Mouse (Mus musculus): ENCODE results near the gene 4930548H24Rik.
"Not testable (repeated sequence)": the region's sequence is repeated elsewhere in the genome, so short reads cannot be mapped to it uniquely, and the experiment has no call there.

4930548H24Rik gene

DNA sequence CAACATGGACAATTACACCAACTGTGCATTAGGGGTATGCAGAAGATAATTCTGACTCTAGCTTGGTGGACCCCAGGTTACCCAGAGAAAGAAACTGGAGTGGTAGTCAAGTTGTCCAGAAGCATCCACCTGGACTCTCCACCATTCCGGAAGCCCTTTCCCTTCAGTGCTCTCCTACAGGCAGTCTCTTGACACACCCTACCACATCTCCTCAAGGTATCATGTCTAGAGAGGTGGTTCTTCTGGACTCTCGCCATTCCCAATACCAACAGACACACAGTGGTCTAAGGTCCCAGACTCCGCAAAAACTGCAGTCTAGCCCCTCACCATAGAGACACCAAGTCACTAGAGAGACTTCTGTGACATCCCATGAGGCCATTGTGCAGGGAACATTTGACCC is at the start of gene 4930548H24Rik:
4930548H24Rik (plus strand) TSS at position 301 of the 400 bp plus-strand sequence.
- no peak for DNase-seq (ENCODE audit: low spot score)

DNA sequence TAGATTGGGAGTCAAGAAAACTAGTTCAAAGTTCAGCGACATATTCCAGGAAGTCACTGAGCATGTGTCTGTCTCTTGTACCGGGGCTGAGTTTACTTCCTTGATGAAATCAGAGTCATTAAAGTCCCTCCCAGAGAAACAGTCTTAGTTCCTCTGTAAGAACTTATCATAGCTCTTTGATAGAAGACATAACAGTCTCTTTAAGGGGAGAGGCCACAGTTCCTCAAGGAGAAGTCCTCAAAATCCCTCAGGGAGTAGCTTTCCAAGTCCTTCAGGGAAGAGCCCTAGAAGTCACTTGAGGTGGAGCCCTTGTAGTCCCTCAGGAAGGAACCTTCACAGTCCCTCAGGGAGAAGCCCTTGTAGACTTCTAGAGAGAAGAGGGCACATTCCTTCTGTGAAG is 34.2 kb upstream of the 4930548H24Rik start:
- DNase-seq (ENCODE audit: low spot score): no peak

DNA sequence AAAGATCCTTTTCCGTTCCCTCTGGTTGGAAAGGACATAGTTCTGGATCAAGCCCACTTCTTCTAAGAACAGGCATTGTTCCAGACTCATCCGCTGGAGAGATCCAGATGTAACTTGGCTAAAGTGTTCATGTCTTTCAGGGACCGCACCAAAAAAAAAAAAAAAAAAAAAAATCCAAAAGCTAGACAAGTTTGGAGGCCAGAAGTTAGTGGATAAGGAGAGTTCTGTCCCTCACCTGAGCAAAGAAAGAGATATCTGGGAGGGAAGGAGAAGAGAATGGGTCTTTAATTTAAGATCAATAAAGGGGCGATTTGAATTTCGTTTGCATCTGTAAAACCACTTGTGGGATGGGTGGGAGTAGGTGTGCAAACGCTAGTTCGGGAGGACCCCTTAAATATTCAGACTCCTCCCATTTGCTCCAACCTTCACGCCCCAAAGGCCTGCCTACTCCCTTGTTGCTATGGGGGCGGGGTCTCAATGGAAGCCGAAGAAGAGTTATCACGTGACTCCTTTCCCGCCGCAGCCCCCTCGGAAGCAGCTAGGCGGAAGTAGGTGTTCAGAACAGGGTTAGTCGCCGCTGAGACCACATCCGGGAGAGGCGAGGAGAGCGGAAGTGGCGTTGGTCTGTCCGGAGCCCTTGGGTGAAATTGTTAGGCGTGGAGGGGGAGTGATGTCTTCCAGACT is 33.5 kb upstream of the 4930548H24Rik start, which contains the start of gene Zfp512:
Zfp512 (plus strand) TSS at position 554 of the 684 bp plus-strand sequence.
- DNase-seq (ENCODE audit: low spot score): peak; percentile 83

DNA sequence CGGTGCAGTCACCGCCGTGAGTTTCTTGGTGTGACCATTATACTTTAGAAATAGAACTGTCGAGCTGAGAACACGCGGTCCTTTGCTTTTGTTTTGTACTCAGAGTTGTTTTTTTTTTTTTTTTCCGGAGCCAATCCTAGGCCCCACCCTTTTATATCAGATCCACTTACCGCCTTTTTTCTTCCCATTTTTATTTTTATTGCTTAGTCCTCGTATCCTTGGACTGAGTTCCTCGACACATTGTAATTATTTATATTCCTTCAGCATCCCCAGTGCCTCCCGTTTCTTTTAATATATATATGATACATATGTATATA is 33.0 kb upstream of the 4930548H24Rik start:
- no peak for DNase-seq (ENCODE audit: low spot score)

DNA sequence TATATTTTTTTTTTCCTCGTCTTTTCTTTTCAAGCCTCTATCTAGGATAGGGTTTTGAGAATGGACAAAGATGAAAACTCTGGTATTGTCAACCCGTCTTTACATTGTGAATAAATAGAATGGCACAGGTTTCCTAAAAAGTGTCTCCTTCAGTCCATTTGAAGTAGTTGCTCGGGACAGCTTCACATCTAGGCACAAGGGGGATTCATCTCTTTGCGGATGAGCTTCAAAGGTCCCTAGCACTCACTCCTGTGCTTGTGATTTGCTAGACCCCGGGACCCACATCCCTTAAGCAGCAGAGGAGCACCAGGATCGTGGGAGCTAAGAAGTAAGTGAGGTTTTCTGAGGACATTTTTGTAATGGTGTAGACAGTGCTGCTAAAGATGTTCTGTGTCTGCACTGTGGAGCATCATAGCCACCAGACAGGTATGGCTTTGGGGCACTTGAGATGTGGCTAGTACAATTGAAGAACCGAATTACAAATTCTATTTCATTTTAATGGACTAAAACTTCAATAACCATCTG is 32.6 kb upstream of the 4930548H24Rik start:
- no peak for DNase-seq (ENCODE audit: low spot score)

DNA sequence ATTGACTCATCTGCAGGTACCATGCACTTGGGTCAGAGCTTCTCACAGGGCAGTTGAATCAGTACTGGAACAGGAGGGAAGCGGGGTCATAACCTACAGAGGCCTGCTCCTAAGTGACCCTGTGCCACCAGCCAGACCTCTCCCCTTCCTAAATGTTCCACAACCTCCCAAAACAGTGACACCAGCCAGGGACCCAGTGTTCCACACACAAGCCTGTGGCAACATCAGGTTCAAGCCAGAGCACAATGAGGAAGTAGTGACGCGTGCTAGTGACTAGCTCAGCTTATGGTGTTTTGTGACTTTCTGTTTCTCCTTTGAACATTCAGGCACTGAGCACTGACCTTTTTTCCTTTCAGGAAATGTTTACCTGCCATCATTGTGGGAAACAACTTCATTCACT is 17.7 kb upstream of the 4930548H24Rik start:
- DNase-seq (ENCODE audit: low spot score): no peak

DNA sequence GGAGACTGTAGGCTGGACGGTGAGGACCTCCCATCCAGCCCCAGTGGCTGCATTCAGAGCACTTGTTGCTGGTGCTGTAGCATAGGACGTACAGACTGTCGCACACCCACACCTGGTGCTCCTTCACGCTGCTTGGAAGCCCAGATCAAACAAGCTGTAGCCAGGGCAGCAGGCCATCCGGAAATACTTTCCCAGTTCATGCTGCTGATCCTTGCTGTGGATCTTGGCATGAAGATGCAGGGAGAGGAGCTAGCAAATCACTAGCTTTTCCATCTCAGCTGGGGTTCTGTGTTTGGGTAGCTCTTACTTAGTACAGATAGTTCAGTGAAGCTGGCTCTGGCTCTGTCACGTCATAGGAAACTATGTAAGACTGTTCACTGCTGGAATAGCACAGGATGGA is 15.8 kb upstream of the 4930548H24Rik start:
- DNase-seq (ENCODE audit: low spot score): no peak

DNA sequence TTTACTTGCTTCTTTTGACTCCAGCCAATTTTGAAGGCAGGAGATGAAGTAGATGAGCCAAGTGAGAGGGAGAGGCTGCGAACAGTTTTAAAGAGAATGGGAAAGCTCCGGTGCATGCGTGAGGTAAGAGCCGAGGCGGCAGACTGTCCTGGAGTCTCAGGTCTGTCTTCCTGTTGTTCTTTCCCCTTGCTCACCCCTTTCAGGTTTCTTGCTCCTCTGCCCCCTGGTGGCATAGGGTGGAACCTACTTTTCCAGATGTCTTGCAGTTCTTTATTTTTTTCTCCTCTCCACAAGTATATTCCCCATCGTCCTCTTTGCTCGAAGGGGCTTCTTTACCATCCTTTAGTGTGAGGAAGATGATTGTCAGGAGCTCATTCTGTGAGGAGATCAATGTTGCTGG is 15.2 kb upstream of the 4930548H24Rik start:
- no peak for DNase-seq (ENCODE audit: low spot score)

DNA sequence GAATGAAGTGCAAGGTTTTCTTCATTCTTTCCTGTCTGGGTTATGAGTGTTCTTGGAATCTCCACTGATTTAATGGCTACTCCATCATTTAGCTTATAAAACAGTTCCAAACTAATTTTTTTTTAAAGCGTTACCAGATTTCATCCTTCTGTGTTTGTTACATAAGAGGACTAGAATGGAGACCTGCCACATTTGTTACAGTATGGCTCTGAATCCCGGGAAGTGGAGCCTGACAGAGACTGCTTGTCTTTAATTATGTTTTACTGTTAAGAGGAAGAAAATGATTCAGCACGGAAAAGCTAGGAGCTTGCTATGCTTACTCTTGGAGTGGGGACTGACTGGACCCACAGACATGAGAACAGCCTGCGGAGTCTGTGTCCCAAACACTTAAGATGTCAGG is 5.0 kb upstream of the 4930548H24Rik start:
- DNase-seq (ENCODE audit: low spot score): peak; percentile 24

DNA sequence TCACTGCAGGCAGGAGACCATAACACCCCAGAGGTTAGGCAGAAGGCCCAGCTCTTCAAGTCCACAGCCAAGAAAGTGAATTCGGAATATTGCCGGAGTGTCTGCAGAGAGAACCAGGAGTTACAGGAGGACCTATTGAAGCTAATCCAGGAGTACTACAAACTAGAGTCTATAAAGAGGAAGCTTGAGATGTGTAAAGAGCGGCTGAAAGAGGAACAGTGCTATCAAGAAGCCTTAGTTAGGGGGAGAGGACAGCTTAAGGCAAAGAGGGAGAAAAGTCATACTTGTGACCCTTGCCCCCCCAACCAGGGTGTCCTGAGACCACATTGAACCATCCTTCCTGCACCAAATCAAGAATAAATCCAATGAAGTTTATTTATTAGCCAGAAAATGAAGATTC is 2.3 kb downstream of the 4930548H24Rik start:
- DNase-seq (ENCODE audit: low spot score): no peak

DNA sequence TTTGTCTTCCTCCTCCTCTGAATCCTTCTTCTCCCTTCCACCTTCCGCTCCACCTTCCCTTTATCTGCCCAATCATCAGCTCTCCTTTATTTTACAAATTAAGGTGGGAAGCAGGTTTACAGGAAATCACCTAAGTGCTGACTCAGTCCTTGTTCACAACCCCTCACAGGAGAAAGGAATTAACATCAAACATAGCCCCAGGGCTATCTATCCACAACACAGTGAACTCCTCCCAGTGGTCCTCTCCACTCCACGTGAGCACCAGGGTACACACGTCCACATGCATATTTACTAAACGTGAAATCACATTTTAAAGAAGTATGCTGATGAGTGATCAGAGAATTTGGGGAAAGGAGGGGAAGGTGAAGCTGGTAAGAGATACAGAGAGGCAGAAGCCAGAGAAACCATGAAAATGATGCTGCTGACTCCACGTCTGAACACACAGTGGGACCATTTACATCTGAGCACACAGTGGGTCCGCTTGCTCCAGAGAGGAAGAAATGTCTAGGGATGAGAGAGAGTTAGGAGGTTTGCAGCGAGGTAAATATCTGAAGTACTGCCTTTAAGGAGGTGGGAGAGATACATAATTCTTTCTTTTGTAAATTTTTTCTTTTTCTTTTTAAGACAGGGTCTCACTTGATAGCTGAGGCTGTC is 3.7 kb downstream of the 4930548H24Rik start:
- DNase-seq (ENCODE audit: low spot score): no peak

DNA sequence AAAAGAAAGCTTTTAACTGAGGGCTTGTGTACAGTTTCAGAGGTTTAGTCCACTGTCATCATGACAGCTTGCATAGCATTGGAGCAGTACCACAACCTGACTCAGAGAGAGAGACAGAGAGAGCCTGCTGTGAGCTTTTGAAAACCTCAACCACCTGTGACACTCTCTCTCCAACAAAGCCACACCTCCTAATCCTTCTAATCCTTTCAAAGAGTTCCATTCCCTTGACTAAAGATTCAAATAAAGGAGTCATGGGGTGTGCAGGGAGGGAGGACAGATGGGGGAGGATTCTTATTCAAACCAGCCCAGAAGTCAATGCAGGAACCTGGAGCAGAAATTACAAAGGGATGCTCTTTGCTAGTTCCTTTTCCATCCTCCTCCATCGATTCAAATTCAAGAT is 6.5 kb downstream of the 4930548H24Rik start:
- DNase-seq (ENCODE audit: low spot score): no peak

DNA sequence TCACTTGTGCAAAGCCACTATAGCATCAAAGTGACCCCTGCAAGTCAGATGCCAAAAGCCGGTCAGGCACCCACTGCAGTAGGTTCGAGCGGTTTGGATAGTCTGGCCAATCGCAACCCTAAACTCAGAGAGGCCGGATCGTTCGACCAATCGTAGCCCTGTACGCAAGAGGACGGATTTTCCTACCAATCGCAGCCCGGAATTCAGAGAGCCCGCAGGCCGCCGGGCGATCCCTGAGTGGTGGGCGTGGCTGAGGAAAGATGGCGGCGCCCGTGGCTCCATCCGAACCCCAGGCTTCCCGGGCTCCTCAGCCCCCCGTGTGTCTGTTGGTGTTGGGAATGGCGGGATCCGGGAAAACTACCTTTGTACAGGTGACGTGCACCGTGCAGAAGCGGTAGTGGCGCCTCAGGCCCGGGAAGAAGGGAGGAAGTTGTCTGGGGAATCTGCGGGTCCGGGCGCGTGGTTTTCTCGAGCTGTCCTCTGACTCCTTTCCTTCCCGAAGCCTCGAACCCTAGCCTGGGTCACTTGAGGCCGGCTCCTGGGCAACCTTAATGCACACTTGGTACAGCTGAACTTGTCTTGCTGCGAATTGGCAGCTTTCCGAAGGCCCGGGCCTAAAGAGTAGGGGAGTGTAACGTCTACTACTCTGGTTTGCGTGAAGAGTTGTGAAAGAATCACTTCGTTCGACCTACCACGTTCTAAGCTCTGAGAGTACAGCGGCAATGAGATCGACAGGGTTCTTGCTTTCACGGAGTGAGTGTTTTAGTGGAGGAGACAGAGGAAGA is 9.2 kb downstream of the 4930548H24Rik start, which contains the start of gene Gpn1:
Gpn1 (plus strand) TSS at position 229 of the 785 bp plus-strand sequence.
- peak; percentile 83 for DNase-seq (ENCODE audit: low spot score)

DNA sequence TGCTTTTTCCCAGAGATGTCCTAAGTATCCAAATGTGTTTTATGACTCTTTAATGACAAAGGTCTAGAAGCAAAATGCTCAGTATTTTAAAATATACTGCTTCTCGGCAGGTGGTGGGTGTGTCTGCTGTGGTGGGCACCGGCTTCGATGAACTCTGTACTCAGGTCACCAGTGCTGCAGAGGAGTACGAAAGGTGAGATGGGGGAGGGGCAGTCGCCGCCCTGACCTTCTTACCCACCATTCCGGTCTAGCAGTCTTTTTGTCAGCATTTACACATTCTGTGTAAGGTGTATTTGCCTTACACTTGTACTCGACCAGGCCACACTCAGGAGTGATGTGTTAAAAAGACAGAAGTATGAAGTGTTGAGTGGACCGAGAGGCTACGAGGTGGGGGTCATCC is 19.3 kb downstream of the 4930548H24Rik start:
- no peak for DNase-seq (ENCODE audit: low spot score)

DNA sequence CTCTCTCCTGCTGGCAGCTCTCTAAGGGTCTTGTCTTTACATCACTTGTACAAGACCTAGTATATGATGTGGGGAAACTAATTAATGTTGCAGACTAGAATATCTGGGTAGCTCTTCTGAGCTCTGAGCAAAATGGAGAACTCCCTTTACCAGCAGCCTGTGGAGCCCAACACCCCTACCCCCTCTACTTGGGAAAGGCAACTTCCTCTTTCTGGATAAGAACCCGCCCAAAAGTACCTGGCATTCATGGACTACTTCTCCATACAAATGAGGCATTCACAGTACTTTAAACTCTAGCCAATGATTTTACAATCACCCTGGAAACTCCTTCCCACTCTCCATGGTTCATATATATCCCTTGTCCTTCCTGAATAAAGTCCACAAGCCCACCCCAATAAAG is 26.9 kb downstream of the 4930548H24Rik start:
- no peak for DNase-seq (ENCODE audit: low spot score)

DNA sequence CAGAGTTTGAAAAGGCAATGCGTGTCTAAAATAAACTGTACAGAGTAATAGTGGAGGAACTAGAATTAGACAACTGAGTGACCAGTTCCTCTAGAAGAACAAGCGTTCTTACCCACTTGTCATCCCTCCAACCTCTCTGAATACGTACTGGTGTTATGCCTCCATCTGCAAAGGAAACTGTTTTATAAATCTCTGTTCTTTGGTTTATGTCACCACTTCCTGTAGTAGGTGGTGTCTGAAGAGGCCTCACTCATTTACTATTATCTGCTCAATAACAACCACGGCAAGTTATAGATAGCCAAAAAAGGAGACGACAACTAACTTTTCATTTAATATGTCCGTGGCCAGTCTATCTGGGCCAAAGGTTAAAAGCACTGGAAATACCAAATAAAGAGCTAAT is 35.0 kb downstream of the 4930548H24Rik start:
- DNase-seq (ENCODE audit: low spot score): no peak

DNA sequence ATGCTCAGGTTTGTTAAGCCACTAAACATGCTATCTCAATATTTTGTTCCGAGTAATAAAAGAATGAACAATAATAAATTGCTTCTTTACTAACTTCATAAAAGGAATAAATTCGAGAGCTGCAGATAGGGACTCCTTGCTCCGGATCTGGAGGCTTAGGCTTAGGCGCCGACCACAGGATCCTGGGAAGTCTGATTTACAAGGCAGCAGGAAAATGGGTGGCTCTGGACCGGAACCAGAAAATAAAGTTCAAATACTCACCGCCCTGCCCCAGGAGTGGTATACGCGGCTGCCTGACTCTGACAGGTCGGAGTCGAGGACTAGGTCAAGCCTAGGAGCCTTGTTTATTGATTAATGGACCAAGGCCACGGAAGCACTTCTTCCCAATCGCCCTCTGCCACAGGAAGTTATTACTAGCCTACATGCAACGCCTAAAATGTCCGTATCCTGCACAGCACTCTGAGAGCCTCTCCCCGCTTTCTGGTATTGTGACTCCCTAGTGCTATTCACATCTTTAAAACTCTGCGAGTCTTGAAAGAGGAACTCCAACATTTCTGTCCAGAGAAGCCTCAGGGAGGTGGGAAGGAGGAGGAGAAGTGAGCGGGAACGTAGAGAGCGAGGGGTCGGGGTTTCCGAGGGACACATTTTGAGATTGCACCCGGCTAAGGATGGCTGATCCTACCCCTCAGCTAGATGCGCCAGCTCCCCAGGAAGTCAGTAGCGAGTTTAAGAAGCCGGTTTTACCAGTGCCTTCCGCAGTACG is 41.0 kb downstream of the 4930548H24Rik start, which contains the start of gene Slc4a1ap:
Slc4a1ap (plus strand) TSS at position 642 of the 763 bp plus-strand sequence.
- peak; percentile 81 for DNase-seq (ENCODE audit: low spot score)

DNA sequence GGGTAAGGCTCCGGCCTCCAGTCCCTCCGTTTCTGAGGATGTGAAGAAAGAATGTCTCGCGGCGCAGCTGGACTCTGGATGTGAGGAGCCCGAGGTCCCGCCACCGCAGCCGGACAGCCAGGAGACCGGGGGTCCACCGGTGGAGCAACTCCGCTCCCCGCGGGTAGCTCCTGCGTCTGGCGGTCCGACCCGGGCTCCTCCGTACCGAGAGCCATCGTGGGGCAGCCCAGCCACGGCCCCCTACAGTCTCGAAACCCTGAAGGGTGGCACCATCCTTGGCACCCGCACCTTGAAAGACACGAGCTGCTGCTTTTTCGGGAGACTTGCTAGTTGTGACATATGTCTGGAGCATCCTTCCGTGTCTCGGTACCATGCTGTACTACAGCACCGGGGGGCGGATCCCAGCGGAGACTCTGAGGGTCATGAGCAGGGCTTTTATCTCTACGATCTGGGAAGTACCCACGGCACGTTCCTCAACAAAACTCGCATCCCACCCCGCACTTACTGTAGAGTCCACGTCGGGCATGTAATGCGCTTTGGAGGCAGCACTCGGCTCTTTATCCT is 41.7 kb downstream of the 4930548H24Rik start:
- DNase-seq (ENCODE audit: low spot score): no peak

DNA sequence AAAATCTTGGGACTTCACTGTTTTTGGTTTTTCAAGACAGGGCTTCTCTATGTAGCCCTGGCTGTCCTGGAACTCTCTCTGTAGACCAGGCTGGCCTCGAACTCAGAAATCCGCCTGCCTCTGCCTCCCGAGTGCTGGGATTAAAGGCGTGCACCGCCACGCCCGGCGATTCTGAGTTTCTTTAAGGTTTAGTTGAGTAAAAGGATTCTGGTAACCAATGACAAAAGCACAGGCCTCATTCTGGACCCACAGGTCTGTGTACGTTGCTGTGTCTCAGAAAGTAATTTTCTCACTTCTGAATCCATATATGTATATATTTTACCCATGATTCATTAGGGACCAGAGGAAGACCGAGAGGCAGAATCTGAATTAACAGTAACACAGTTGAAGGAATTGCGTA is 42.2 kb downstream of the 4930548H24Rik start, which contains the start of gene Supt7l:
Supt7l (minus strand) TSS at position 101 of the 400 bp plus-strand sequence.
- not testable (repeated sequence) for DNase-seq (ENCODE audit: low spot score)

DNA sequence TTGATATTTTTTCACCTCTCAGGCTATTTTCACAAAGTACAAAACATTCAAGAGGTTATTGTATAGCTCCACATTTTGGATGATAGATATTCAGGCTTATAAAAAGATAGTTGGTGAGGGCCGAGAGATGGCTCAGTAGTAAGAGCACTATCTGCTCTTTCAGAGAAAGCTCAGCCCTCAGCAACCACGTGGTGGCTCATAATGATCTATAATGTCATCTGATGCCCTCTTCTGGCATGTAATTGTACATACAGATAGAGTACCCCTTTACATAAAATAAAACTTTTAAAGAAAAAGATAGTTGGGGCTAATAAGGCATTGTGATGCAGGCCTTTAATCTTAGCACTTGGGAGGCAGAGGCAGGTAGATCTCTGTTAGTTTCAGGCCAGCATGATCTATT is 43.0 kb downstream of the 4930548H24Rik start:
- no peak for DNase-seq (ENCODE audit: low spot score)

DNA sequence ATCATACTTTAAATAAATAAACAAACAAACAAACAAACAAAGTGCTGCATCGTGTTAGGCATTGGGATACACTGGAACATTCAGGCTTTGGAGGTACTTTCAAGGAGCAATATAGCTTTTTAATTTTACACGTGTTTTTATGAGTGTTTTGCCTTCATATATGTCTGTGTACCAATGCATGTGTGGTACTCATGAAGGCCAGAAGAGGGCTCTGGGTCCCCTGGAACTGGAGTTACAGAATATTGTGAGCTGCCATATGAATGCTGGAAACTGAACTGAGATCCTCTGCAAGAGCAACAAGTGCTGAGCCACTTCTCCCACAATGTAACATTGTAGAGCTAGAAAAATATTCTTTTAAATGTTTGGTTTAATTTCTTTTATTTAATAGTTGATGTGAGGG is 49.7 kb downstream of the 4930548H24Rik start:
- DNase-seq (ENCODE audit: low spot score): no peak
